Mouse (Mus musculus): Measurements from ENCODE around the gene Pclaf. TPM values are rescaled to one million over a fixed set of nuclear protein-coding genes. Genes with fewer than 3 reads are reported as not detected.

Pclaf gene
- polyA plus RNA-seq, 1 experiment from 2014 or later, result 11.5 TPM

DNA sequence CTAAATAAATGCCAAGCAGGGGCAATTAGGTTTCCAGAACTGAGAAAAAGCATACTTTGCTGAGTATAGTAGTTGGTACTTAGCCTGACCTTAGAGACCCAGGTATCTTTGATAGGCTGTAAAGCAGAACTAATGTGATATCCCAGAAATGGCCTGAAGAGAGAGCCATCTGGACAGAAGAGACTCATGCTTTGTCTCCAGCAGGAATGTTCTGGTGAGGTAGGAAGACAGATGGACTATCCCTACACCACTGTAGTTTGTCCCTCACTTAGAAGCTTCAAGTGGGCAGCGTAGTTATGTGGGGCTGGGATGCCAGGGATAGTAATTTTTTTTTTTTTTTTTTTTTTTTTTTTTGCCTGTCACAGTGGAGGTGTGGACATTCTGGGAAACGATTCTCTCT, 23.9 kb downstream of the Pclaf start:
- Histone ChIP-seq H3K4me3 (ENCODE audit: inconsistent target) (no peak overlapping the region), H3K27ac (no peak overlapping the region), H3K36me3 (ENCODE audit: inconsistent target) (no peaks in the 10 kb centered on the region), H3K79me2 (ENCODE audit: inconsistent target) (peaks cover 100% of the 10 kb centered on the region)
- WGBS (ENCODE audit: missing documents), result 33% methylated on average over 1 of the region's 2 CpGs

DNA sequence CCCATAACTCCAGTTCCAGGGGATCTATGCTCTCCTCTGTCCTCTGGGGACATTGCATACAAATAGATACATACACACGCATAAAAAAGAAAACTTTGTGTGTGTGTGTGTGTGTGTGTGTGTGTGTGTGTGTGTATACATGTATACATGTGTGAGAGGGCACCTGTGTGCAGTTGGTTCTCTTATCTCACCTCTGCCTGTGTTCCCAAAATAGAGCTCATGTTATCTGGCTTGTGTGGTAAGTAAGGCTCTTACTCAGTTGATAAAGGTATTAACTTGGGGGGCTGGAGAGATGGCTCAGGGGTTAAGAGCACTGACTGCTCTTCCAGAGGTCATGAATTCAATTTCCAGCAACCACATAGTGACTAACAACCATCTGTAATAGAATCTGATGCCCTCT, 27.0 kb downstream of the Pclaf start:
- H3K27ac ChIP-seq, result no peak overlapping the region
- H3K79me2 ChIP-seq (ENCODE audit: inconsistent target), result peaks cover 100% of the 10 kb centered on the region
- WGBS (ENCODE audit: missing documents), result no CpG with 5 or more reads among the region's 1 CpGs
- no peaks in the 10 kb centered on the region for H3K36me3 ChIP-seq (ENCODE audit: inconsistent target)
- no peak overlapping the region for H3K4me3 ChIP-seq (ENCODE audit: inconsistent target)

DNA sequence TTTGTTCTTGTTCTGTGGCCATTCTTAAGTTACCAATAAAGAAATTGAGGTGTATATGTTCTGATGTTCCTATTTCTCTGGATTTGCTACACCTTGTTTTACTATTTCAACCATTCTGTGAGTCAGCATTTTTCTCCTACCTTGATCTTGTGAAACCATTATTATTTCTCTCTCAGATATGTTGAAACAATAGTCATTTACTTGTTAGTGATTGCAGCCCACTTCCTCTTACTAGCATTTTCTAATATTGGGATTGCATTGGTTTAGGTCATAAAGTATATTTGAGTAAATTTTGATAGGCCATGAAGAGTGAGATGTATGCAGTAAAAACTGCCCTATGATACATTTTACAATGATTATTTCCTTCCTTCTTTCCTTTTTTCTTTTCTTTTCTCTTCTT, 38.4 kb downstream of the Pclaf start:
- Histone ChIP-seq H3K79me2 (ENCODE audit: inconsistent target) (peaks cover 91% of the 10 kb centered on the region), H3K36me3 (ENCODE audit: inconsistent target) (no peaks in the 10 kb centered on the region), H3K27ac (no peak overlapping the region), H3K4me3 (ENCODE audit: inconsistent target) (no peak overlapping the region)

DNA sequence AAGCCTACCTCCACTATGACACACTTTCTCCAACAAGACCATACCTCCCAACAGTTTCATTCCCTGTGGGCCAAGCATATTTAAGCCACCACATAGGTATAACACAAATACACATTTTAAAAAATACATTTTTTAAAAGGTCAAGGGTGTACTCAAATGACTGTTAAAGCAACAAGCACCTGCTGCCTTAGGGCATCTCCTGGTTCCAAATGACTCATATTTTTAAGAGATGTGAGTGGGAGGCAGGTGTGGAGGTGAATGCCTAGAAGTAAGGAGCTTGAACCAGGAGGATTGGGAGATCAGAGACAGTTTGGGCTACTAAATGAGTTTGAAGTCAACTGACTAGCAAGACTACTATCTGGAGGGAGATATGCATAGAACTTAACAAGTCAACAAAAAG, 39.8 kb downstream of the Pclaf start:
- H3K4me3 ChIP-seq (ENCODE audit: inconsistent target), result no peak overlapping the region
- H3K27ac ChIP-seq, result no peak overlapping the region
- H3K79me2 ChIP-seq (ENCODE audit: inconsistent target), result peaks cover 91% of the 10 kb centered on the region
- H3K36me3 ChIP-seq (ENCODE audit: inconsistent target), result no peaks in the 10 kb centered on the region

DNA sequence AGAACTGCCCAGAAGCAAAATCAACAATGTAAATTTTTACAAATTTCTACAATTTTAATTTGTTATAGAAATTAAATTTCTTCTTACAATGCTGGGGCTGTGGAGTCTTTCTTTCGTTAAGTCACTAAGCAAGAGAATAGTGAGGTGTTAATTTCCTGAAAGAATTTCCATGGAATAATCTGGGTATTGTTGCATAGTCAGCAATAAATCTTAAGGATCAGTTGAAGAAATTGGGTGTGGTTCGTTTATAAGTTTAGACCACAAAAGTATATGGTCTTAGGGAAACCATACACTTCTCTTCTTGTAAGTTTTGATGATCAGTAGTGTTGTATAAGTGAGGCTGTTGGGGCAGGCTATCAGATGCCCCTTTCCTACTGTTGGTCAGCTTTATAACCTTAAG, 47.5 kb downstream of the Pclaf start:
- WGBS (ENCODE audit: missing documents), result 83% methylated on average over 2 of the region's 2 CpGs
- H3K27ac ChIP-seq, result no peak overlapping the region
- no peaks in the 10 kb centered on the region; the same call in 1 of the 2 replicates for H3K36me3 ChIP-seq (ENCODE audit: inconsistent target)
- no peak overlapping the region for H3K4me3 ChIP-seq (ENCODE audit: inconsistent target)
- peaks cover 81% of the 10 kb centered on the region; the same call in 1 of the 2 replicates for H3K79me2 ChIP-seq (ENCODE audit: inconsistent target)

DNA sequence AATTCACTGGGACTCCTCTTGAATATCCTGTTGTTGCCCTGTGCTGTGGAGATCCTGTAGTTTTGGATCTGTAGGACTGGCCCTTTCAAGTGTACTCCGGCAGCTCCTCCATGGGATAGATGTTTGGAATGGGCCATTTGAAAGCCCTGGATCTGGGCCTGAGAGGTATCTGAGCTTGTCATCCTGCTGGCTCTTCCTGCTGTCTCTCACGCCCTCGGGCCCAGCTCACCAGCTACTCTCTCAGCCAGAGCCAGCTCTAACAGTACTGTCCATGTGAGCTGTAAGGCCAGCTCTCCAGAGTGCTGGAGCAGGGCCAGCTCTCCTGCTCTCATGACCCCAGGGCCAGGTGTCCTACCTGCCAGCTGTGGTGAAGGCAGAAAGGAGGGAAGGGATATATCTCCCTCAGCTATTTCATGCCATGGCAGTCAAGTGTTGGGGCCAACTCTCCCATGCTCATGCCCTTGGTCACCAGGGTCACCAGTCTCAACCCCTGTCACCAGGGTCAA, 61.1 kb downstream of the Pclaf start:
- H3K36me3 ChIP-seq (ENCODE audit: inconsistent target), result no peaks in the 10 kb centered on the region
- WGBS (ENCODE audit: missing documents), result 94% methylated on average over 3 of the region's 3 CpGs
- H3K27ac ChIP-seq, result no peak overlapping the region
- no peaks in the 10 kb centered on the region for H3K79me2 ChIP-seq (ENCODE audit: inconsistent target)
- no peak overlapping the region for H3K4me3 ChIP-seq (ENCODE audit: inconsistent target)

Other genes starting within 250 kb of the Pclaf start
- gene Oaz2, start 222.2 kb upstream of the Pclaf start, polyA plus RNA-seq (2018), result 21.6 to 39.7 TPM (median 24.0 TPM) in 3 replicates
- gene Zfp609, start 62.7 kb upstream of the Pclaf start, polyA plus RNA-seq (2018), result 4.6 to 7.8 TPM (median 6.3 TPM) in 3 replicates
- 19.6 to 23.6 TPM (median 21.8 TPM) in 3 replicates for gene Trip4, start 18.6 kb downstream of the Pclaf start, polyA plus RNA-seq (2018)
- 9.3 to 10.5 TPM (median 9.7 TPM) in 3 replicates for gene Csnk1g1, start 18.7 kb downstream of the Pclaf start, polyA plus RNA-seq (2018)
- gene Ppib, start 170.0 kb downstream of the Pclaf start, polyA plus RNA-seq (2018), result 289 to 501 TPM (median 407 TPM) in 3 replicates
- 0.29 to 1.3 TPM (median 0.46 TPM) in 3 replicates for gene Snx22, start 179.5 kb downstream of the Pclaf start, polyA plus RNA-seq (2018)
- 126 to 191 TPM (median 168 TPM) in 3 replicates for gene Snx1, start 236.3 kb downstream of the Pclaf start, polyA plus RNA-seq (2018)
- 103 to 211 TPM (median 123 TPM) in 3 replicates for gene Ciao2a, start 236.4 kb downstream of the Pclaf start, polyA plus RNA-seq (2018)